Mouse (Mus musculus) cerebellum, adult 18-20 months (tissue): ENCODE data around the gene H2afy.

Experiments used
- DNase-seq, 2 experiments: peaks; one replicate each; pipeline ENCODE4 v3.0.0; 2021

Gene H2afy

DNA sequence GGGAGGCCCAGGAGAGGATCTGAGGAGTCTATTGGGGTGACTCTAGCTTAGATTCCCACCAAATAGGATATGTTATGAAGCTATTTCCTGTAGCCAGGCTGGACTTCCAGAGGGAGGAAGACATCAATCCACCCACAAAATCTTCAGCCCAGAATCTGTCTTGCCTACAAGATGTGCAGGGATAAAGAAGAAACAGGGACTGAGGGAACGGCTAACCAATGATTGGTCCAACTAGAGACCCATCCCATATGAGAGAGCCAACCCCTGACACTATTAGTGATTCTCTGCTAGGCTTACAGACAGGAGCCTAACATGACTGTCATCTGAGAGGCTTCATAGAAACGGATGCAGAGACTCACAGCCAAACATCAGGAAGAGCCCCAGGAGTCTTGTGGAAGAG, 7.9 kb upstream of the H2afy start:
- DNase-seq: no peak

DNA sequence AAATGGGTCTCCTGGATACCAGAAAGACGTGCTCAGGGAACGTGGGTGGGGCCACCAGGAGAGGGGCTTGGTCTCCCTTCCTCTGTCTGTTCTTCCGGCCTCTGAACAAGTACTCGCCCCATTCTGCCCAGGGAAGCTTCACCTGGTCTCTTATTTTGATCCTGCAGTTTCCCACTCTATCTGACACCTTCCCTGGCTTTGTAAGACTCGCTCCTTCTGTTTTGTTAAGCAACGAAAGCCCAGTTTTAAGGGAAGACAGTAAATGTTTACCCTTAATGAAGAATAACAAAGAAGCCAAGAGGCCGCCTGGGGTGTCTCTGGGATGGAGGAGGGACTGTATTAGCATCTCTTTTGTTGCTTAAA, 7.0 kb upstream of the H2afy start:
- DNase-seq: no peak

DNA sequence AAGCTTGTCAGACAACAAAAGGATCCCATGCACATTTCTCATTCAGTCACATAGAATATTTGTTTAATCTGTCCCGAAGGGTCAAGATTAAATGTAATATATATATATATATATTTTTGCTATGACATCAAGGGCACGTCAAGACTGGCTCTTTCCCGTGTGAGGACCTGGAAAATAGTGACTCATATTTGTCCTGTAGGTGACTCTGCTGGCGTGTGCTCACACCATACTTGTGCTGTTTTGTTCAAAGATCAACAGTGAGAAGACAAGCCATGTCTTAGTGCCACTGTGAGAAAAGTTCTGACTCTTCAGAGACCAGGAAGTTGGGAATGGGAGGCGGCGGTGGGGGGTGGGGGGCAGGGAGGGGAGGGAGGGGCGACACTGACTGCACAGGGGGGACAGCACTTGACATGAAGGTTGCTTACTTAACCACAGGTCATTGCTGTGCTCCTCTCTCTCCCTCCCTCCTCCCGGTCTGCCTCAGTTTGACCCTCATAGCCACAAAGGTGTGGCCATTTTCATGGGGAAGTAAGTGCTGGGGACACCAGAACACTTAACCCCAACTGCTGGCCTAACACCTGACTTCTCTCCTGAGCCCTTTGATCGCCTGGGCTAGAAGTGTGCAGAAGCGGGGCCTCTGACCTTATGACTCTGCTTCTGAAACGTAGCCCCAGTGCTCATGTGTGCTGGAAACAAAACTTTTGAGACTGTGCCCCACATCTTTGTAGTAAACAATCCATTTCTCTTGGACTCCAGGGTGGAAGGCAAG, 6.4 kb upstream of the H2afy start:
- no peak for DNase-seq

GRCm38 (mm10) chr13:56139167-56139751, 3.1 kb upstream of the H2afy start:
- no peak for DNase-seq

GRCm38 (mm10) chr13:56135231-56136052, 719 bp downstream of the H2afy start:
- DNase-seq: peak; percentile 90 to 95

DNA sequence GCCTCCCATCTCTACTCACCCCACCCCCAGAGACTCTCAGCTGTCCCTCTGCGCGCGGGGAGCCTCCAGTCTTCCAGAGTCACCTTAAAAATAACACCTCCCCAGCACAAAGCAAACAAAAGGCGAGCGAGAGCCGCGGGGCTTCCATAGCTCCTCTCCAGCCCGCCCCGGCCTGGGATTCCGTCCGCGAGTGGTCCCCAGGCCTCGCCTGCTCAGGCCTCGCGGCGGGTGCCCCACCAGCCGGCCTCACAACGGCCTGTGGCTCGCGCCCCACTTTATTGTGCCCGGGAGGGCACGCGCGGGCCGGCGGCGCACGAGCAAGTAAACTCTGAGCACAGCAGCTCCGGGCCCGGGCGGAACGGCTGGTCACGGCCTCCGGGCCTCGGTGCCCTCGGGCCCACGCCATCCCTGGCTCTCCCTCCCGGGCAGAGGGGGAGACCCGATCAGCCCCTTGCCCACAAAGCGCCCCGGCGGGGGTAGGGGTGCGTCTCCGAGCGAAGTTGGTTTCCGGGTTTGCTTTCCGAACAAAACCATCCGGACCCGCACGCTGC, 1.5 kb downstream of the H2afy start:
- peak in 1 of 2 experiments; percentile 24 for DNase-seq

- DNase-seq: no peak
These were observed 2.1 kb downstream of the H2afy start for GRCm38 (mm10) chr13:56134031-56134430.

- DNase-seq: no peak
These were observed 3.2 kb downstream of the H2afy start for GRCm38 (mm10) chr13:56132941-56133340.

GRCm38 (mm10) chr13:56132326-56132936, 3.7 kb downstream of the H2afy start:
- no peak for DNase-seq

- peak in 1 of 2 experiments; percentile 2 for DNase-seq
These were observed 5.6 kb downstream of the H2afy start for GRCm38 (mm10) chr13:56130544-56130943.

GRCm38 (mm10) chr13:56129578-56129977, 6.6 kb downstream of the H2afy start:
- DNase-seq: no peak

- peak in 1 of 2 experiments; percentile 1 for DNase-seq
These were observed 7.1 kb downstream of the H2afy start for GRCm38 (mm10) chr13:56129014-56129413.

- no peak for DNase-seq
These were observed 10.5 kb downstream of the H2afy start for GRCm38 (mm10) chr13:56125632-56126031.

DNA sequence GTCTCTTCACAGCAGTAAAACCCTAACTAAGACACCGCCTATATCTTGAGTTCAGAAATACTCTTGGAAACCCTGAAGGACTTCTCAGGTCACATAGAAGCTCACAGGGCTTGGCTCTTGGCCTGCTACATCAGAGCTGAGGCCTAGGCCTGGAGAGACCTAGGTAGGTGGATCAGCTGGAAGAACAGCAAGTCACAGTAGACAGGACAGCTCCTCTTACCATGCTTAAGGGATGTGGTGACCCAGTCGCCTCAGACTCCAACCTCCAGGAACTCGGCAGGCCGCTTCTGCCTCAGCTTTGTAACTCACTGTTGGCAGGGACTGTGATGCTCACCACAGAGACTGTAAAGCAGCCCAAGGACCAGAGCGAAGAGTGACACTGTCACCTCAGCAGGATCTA, 13.1 kb downstream of the H2afy start:
- DNase-seq: no peak

GRCm38 (mm10) chr13:56117991-56118765, 18.0 kb downstream of the H2afy start:
- peak in 1 of 2 experiments; percentile 27 for DNase-seq

DNA sequence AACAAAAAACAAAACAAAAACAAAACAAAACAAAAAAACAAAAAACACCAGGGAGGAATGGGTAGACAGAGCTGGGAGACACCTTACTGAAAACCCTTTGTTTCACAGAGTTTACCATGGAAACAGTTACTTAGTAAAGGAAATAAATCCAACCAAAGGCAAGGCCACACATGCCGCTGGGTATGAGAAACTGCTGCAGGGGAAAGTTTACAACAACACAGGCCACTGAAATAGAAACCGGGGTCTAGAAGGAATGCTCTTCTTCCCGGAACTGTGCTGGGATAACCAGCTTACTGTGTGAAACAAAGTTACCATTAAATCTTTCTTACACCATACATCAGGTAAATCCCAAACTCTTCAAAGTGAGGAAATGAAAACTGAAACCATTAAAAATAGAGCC, 20.3 kb downstream of the H2afy start:
- DNase-seq: no peak

DNA sequence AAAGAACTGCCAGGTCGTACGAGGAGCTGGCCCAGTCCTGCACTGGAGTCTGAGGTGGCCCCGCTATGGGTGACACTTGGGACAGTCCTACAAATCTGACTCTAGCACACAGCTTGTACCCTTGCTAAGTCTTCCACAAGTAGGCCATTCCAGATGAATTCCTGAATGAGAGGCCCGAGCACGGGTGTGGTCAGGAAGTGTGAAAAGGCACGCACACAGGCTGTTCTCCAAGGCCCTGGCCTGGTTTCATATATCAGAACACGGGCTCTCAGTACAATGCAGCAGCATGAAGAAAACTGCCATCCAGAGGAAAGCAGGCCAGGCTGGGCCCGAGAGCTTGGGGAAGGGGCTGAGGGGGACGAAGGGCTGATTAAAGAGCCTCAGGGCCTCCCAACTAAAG, 20.8 kb downstream of the H2afy start:
- DNase-seq: no peak

DNA sequence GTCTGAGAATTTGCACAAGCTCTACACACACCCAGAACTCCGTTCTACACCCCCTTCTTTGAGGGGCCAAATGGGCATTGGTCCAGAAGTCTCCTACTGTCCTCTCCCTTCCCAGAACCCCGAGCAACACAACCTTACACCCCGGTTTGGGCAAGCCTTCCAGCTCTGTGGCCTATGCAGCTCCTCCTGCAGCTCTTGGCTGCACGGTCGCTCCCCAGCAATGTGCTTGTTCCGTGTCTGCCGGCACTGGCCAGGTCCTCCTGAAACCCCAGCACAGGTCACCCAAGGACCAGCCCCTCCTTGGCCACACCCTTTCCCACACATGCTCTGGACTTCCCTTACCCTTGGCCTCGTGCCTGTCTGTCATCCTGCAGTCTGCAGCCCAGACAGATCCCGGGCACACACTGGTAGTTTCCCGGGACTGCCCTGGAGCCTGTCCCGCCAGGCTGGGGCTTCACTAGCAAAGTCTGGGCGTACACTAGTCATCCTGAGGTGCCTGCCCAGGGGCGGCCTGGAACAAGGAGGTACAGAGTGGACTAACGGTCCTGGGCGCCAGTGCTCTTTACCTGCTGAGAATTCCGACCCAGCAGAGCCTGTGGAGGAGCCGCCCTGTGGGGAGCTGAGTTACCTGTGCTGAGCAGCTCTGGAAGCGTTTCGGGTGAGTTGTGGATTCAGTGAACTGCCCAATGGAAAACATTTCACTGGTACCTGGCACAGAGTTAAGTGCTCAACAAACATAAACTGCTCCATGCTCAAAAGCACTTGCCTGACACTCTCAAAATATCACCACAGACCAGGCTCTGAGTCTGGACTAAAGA, 22.5 kb downstream of the H2afy start:
- peak; percentile 48 to 51 for DNase-seq

- DNase-seq: peak; percentile 62 to 67
These were observed 23.2 kb downstream of the H2afy start for GRCm38 (mm10) chr13:56112980-56113379.

GRCm38 (mm10) chr13:56112496-56112895, 23.7 kb downstream of the H2afy start:
- DNase-seq: peak in 1 of 2 experiments; percentile 29

GRCm38 (mm10) chr13:56111601-56112000, 24.6 kb downstream of the H2afy start:
- peak; percentile 32 to 42 for DNase-seq
